Mouse (Mus musculus): Measurements from ENCODE around the gene Fgf2. TPM values are rescaled to one million over a fixed set of nuclear protein-coding genes. Genes with fewer than 3 reads are reported as not detected.

Gene Fgf2
- polyA plus RNA-seq, 1 experiment from 2014 or later: 0.29 TPM

DNA sequence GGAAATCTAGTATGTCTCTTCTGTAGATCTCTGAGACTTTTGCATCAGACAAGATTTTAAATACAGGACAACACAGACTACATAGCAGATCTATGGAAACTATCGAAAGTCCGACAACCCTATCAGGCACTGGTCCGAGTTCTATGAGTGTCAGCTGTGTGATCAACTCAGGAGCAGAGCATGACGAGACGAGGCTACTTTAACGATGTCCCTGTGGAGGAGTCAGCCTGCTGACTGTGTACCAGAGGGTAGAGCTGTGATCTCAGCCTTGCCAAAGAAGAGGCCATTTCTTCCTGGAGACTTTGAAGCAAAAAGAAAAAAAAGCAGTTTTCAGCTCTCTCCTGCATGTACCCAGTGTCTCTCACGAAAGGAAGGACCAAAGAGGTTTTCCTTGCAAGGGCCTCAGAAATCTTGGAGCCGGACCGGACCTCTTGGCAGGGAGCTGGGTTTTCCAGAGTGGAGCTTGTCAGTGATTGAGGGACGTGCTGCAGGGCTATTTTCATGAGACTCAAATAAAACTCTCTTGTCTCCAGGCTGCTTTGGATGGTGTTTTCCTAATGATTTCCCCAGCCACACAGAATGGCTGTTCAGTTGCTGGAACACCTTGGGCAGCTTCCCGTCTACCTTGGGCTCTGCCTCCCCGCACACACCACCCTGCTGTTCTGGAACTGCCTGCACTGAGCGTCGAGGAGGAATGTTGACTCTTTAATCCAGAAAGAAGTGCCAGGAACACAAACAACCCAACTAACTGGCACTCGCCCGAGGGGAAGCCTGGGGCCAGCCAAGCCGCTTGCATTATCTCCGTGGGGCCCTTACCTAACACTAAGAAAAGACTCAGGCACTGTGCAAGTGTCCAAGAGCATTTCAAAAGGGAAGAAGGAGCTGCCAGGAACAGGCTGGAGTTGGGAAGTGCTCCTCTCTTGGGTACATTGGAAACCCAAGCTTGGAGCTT lies 32.1 kb downstream of the Fgf2 start:
- no peak for ATAC-seq
- no peak overlapping the region for H3K9ac ChIP-seq (replicated peaks)
- WGBS (ENCODE audit: insufficient replicate concordance): 72% methylated on average over 18 of the region's 18 CpGs
- H3K27ac ChIP-seq (ENCODE audit: low read depth): no peak overlapping the region
- H3K9me3 ChIP-seq (ENCODE audit: low read length): no peaks in the 10 kb centered on the region
- no peaks in the 10 kb centered on the region for H3K36me3 ChIP-seq (replicated peaks; ENCODE audit: insufficient read depth, low read length)
- H3K4me1 ChIP-seq (ENCODE audit: insufficient read depth): no peaks in the 10 kb centered on the region
- H3K27me3 ChIP-seq (ENCODE audit: insufficient read depth, low read length): no peaks in the 10 kb centered on the region
- TF ChIP-seq CTCF (IDR thresholded peaks at IDR 0.05; ENCODE audit: low read depth): no peak
- no peak for TF ChIP-seq EP300 (IDR thresholded peaks at IDR 0.05; ENCODE audit: low read depth)
- H3K4me2 ChIP-seq (ENCODE audit: low read depth, low read length): no peak overlapping the region
- DNase-seq: no peak
- no peak overlapping the region for H3K4me3 ChIP-seq (ENCODE audit: low read depth, low read length)

DNA sequence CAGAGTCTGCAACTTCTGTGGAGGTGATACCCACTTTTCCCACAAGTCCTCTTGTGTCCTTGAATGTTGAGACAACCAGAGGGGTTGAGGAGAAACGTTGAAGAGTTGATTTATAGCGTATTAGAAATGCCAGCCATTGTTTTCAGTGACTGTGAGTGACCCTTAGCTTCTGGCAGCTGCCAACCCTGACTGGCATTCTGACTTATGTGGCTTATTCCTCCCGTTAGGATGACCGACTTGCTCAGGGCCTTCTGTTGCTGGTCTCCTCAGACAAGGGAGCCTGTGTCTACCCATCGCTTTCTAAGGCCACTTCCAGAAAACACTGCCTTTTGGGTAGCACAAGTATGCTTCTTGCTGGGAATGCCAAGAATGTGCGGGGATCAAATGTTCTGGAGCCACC lies 33.3 kb downstream of the Fgf2 start:
- H3K27ac ChIP-seq (ENCODE audit: low read depth): no peak overlapping the region
- no peaks in the 10 kb centered on the region for H3K4me1 ChIP-seq (ENCODE audit: insufficient read depth)
- H3K27me3 ChIP-seq (ENCODE audit: insufficient read depth, low read length): no peaks in the 10 kb centered on the region
- no peaks in the 10 kb centered on the region for H3K36me3 ChIP-seq (replicated peaks; ENCODE audit: insufficient read depth, low read length)
- no peak overlapping the region for H3K9ac ChIP-seq (replicated peaks)
- 59% methylated on average over 6 of the region's 6 CpGs for WGBS (ENCODE audit: insufficient replicate concordance)
- DNase-seq (no peak), ATAC-seq (no peak)
- H3K4me2 ChIP-seq (ENCODE audit: low read depth, low read length): no peak overlapping the region
- no peak for TF ChIP-seq EP300 (IDR thresholded peaks at IDR 0.05; ENCODE audit: low read depth)
- no peak for TF ChIP-seq CTCF (IDR thresholded peaks at IDR 0.05; ENCODE audit: low read depth)
- H3K4me3 ChIP-seq (ENCODE audit: low read depth, low read length): no peak overlapping the region
- H3K9me3 ChIP-seq (ENCODE audit: low read length): no peaks in the 10 kb centered on the region

GRCm38 (mm10) chr3:37383096-37383765 lies 35.1 kb downstream of the Fgf2 start:
- H3K4me2 ChIP-seq (ENCODE audit: low read depth, low read length): no peak overlapping the region
- no peaks in the 10 kb centered on the region for H3K27me3 ChIP-seq (ENCODE audit: insufficient read depth, low read length)
- H3K36me3 ChIP-seq (replicated peaks; ENCODE audit: insufficient read depth, low read length): no peaks in the 10 kb centered on the region
- no peaks in the 10 kb centered on the region for H3K4me1 ChIP-seq (ENCODE audit: insufficient read depth)
- no peak overlapping the region for H3K27ac ChIP-seq (ENCODE audit: low read depth)
- WGBS (ENCODE audit: insufficient replicate concordance): 78% methylated on average over 6 of the region's 6 CpGs
- no peaks in the 10 kb centered on the region for H3K9me3 ChIP-seq (ENCODE audit: low read length)
- H3K4me3 ChIP-seq (ENCODE audit: low read depth, low read length): no peak overlapping the region
- DNase-seq: no peak
- ATAC-seq: no peak
- TF ChIP-seq CTCF (IDR thresholded peaks at IDR 0.05; ENCODE audit: low read depth) (no peak; the same call in 1 of the 2 replicates), EP300 (IDR thresholded peaks at IDR 0.05; ENCODE audit: low read depth) (no peak)
- H3K9ac ChIP-seq (replicated peaks): no peak overlapping the region

GRCm38 (mm10) chr3:37387310-37387709 lies 39.2 kb downstream of the Fgf2 start:
- Histone ChIP-seq H3K4me3 (ENCODE audit: low read depth, low read length) (no peak overlapping the region), H3K9me3 (ENCODE audit: low read length) (no peaks in the 10 kb centered on the region), H3K9ac (replicated peaks) (no peak overlapping the region), H3K4me1 (ENCODE audit: insufficient read depth) (no peaks in the 10 kb centered on the region), H3K36me3 (replicated peaks; ENCODE audit: insufficient read depth, low read length) (no peaks in the 10 kb centered on the region), H3K4me2 (ENCODE audit: low read depth, low read length) (no peak overlapping the region), H3K27ac (ENCODE audit: low read depth) (no peak overlapping the region), H3K27me3 (ENCODE audit: insufficient read depth, low read length) (no peaks in the 10 kb centered on the region)
- ATAC-seq (no peak), DNase-seq (no peak)
- TF ChIP-seq CTCF (IDR thresholded peaks at IDR 0.05; ENCODE audit: low read depth): no peak
- no peak for TF ChIP-seq EP300 (IDR thresholded peaks at IDR 0.05; ENCODE audit: low read depth)
- WGBS (ENCODE audit: insufficient replicate concordance): 74% methylated on average over 6 of the region's 6 CpGs

GRCm38 (mm10) chr3:37396930-37397608 lies 48.9 kb downstream of the Fgf2 start:
- Histone ChIP-seq H3K36me3 (replicated peaks; ENCODE audit: insufficient read depth, low read length) (no peaks in the 10 kb centered on the region), H3K9me3 (ENCODE audit: low read length) (no peaks in the 10 kb centered on the region), H3K4me3 (ENCODE audit: low read depth, low read length) (no peak overlapping the region), H3K4me1 (ENCODE audit: insufficient read depth) (no peaks in the 10 kb centered on the region), H3K27ac (ENCODE audit: low read depth) (no peak overlapping the region), H3K4me2 (ENCODE audit: low read depth, low read length) (no peak overlapping the region), H3K9ac (replicated peaks) (no peak overlapping the region), H3K27me3 (ENCODE audit: insufficient read depth, low read length) (no peaks in the 10 kb centered on the region)
- DNase-seq (no peak), ATAC-seq (no peak)
- 79% methylated on average over 5 of the region's 5 CpGs for WGBS (ENCODE audit: insufficient replicate concordance)
- TF ChIP-seq CTCF (IDR thresholded peaks at IDR 0.05; ENCODE audit: low read depth): no peak
- no peak for TF ChIP-seq EP300 (IDR thresholded peaks at IDR 0.05; ENCODE audit: low read depth)

GRCm38 (mm10) chr3:37397646-37398045 lies 49.5 kb downstream of the Fgf2 start:
- H3K4me3 ChIP-seq (ENCODE audit: low read depth, low read length): no peak overlapping the region
- no peak overlapping the region for H3K9ac ChIP-seq (replicated peaks)

More at GRCm38 (mm10) chr3:37397646-37398045, 49.5 kb downstream of the Fgf2 start:
- no peak overlapping the region for H3K27ac ChIP-seq (ENCODE audit: low read depth)
- TF ChIP-seq CTCF (IDR thresholded peaks at IDR 0.05; ENCODE audit: low read depth) (no peak), EP300 (IDR thresholded peaks at IDR 0.05; ENCODE audit: low read depth) (no peak)
- no peak overlapping the region for H3K4me2 ChIP-seq (ENCODE audit: low read depth, low read length)
- no peaks in the 10 kb centered on the region for H3K36me3 ChIP-seq (replicated peaks; ENCODE audit: insufficient read depth, low read length)
- DNase-seq: no peak
- ATAC-seq: no peak
- 71% methylated on average over 3 of the region's 3 CpGs for WGBS (ENCODE audit: insufficient replicate concordance)
- no peaks in the 10 kb centered on the region for H3K9me3 ChIP-seq (ENCODE audit: low read length)
- H3K27me3 ChIP-seq (ENCODE audit: insufficient read depth, low read length): no peaks in the 10 kb centered on the region
- no peaks in the 10 kb centered on the region for H3K4me1 ChIP-seq (ENCODE audit: insufficient read depth)

All from liver, postnatal 0 days (tissue).